Mouse (Mus musculus) lung, postnatal 4 days (tissue): ENCODE data around the gene Gng8.

ENCODE experiments used
- DNase-seq, 2 experiments: peaks; one replicate each; pipeline ENCODE4 v3.0.0; 2021

Gng8 gene

GRCm38 (mm10) chr7:16876608-16877007, 15.0 kb upstream of the Gng8 start:
- peak; percentile 44 to 74 for DNase-seq

- DNase-seq: no peak
Measured at GRCm38 (mm10) chr7:16877717-16878116, 13.9 kb upstream of the Gng8 start.

DNA sequence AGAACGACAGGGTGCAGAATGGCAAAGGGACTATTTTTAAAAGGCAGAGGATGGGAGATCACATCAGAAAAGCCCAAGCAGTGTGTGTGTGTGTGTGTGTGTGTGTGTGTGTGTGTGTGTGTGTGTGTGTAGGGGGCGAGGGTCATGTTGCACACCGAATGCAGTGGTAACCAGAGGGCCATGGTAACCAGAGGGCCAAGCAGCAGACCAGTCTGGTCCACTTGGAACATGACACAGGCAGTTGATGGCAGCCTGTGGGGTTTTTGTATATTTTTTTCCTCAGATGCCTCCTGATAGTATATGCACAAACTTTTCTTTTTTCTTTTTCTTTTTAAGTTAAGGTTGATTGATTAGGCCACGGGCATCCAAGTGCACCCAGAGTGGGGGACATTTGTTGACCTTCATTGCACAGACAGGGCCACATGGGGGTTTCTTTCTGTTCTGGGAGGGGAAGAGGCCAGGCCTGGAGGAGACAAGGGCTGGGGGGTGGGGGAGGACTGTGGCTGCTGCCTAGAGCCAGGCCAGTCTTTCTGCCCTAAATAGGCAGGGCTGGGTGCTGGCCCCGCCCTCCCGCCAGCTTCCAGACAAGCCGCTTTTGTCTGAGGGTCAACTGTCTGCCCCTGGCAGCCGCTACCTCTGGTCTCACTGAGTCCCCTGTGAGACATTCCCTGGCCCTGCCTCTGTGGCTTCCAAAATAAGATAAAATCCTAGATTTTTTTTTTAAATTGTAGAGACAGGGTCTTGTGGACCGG, 11.6 kb upstream of the Gng8 start:
- peak; percentile 54 to 86 for DNase-seq

DNA sequence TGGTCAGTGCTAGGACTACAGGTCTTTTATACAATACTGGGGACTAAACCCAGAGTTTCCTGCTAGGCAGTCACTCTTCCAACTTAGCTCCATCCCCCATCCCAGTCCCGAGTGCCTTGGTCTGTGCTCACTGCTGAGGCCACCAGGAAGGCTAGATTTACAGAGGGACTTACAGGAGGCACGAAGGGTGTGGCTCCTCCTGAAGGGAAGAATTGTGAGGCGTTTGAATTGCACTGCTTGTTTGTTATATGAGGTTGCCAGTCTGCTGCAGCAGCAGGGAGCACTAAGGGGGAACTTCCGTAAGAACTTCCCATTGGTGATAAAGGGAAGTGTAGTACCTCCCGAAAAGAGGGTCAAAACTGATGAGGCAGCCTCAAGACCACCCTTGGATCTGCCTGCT, 11.0 kb upstream of the Gng8 start:
- DNase-seq: no peak

DNA sequence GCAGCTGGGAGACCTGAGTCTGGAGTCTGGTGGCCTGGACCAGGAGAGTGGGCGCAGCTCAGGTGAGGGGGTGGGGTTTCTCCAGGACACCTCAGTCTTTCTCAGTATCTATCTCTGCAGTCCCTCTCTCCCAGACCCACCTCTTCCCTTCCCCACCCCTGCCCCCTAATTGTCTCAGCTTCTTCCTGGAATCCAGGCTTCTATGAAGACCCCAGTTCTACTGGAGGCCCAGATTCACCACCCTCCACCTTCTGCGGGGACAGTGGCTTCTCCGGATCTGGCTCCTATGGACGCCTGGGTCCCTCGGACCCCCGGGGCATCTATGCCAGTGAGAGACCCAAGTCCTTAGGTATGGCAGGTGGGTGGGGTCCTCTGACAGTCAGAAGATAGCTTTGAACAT, 8.4 kb upstream of the Gng8 start:
- DNase-seq: no peak

- DNase-seq: no peak
Measured at GRCm38 (mm10) chr7:16884334-16884733, 7.3 kb upstream of the Gng8 start.

GRCm38 (mm10) chr7:16885271-16885776, 6.3 kb upstream of the Gng8 start:
- peak in 1 of 2 experiments; percentile 53 for DNase-seq

GRCm38 (mm10) chr7:16885905-16886304, 5.7 kb upstream of the Gng8 start:
- DNase-seq: no peak

DNA sequence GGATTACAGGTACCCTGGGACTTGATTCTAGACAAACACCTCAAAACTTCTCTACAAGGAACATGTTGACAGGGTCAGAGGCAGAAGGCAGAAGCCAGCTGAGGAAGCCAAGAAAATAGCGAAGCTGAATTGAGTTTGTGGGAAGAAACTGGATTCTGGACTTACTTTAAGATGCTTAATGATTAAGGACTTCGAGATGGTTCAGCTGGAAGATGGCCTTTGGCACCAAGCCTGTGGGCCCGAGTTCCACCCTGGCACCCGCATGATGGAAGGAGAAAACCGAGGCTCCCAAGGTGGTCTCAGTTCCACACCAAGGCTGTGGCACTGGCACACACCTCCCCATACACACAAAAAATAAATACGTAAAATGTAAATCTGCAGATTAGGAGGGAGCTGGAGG, 1.1 kb upstream of the Gng8 start:
- peak in 1 of 2 experiments; percentile 77 for DNase-seq

DNA sequence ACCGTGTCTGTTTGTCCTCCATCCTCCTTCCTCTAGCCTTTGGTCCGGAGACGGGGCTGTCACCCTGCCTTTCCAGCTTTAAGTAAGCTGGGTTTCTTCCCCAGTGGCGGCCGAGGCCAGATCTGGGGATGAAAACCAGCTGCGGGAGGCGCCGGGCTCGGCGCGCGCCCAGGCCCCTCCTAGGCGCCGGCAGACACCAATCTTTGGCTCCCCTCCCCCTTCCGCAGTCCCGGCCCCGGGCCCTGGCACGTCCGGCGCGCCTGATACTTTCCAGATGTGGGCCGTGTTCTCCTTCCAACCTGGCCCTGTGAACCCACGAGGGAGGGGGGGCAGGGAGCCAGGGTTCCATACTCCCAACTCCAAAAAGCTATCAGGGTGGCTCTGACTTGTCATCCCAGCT, 642 bp upstream of the Gng8 start:
- peak; percentile 85 to 94 for DNase-seq

GRCm38 (mm10) chr7:16892352-16892730, 755 bp downstream of the Gng8 start:
- no peak for DNase-seq

DNA sequence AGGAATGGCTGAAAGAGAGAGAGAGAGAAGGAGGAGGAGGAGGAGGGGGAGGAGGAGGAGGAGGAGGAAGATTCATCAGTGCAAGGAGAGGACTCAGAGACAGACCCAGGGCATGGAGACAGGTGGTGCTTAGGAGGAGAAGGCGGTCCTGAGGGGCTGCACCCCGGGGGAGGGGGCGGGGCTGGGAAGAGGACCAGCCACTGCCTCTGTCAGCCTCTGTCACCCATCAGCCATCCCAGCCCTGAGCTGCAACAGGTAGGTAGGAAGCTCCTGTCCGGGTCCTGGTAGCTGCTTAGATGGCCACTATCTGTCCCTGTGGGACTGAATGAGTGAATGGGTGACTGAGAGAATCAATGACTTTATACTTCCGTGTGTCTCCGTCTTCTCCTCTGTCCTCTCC, 2.0 kb downstream of the Gng8 start:
- DNase-seq: no peak

DNA sequence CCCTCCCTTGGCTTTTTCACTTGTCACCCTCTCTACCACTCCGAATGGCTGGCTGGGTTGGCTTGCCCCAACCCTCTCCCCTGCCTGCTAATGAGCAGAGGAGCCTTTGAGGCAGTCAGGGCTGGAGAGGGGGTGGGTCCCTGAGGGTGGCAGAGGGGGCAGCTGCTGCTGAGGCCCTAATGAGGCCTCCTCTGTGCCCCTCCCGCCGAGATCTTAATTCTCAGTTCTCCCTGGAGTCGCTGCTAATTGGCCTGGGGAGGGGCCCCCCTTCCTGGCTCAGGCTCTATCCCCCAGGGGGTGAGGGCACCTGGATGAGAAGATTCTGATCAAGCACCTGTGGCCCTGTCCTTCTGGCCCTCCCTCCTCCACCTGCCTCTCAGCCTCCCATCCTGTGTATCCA, 2.7 kb downstream of the Gng8 start:
- no peak for DNase-seq

DNA sequence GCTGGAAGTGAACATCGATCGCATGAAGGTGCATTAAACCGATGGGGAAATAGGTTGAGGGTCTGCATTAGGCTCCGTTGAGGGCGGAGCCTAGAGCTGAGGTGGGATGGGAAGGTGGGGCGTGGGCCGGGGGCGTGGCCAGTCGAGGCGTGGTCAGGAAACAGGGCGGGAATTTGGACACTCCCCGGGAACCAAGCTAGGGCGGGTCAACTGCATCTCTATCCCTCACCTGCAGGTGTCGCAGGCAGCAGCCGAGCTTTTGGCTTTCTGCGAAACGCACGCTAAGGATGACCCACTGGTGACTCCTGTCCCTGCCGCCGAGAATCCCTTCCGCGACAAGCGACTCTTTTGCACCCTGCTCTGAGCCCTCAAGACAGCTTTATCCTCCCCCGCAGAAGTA, 3.4 kb downstream of the Gng8 start:
- peak; percentile 86 to 88 for DNase-seq

GRCm38 (mm10) chr7:16895511-16895910, 3.9 kb downstream of the Gng8 start:
- DNase-seq: no peak

DNA sequence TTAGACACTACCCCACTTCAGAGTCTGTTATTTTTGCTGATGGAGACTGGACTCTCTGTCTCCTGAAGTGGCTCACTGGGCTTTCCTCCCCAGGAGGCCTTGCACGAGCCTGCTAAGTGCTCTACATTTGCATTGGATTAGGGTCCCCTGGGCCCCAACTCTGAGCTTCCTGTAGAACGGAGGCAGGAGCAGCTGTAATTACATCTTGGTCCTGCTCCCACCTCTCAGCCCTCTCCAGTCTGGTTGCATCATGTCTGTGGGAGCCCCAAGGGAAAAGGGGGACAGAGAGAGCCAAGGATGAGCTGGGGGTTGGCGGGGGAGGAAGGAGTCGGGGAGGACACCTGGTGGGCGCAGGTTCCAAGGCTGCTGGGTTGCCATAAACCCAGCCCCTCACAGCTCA, 8.9 kb downstream of the Gng8 start:
- DNase-seq: no peak

DNA sequence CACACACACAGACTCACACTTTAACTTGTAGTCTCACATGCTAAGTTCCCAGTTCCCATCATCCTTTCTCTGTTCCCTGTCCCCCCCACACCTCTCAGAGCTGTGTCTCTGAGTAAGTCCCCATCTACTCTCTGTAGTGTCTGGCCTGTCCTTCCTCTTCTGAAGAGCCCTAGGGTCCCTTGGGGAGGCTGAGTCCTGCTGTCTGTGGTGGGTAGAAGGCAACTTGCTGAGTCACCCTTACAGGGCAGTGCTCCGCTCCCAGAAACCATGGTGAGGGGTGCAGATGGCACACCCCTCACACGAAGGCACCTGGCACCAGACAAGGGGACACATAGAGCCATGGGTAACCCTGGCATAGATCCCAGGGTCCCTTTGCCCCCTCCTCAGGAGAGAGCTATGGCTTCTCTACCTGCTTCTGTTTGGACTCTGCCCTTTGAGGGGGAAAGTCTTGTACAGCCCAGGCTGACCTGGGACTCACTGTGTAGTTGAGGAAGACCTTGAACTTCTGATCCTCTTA, 11.9 kb downstream of the Gng8 start:
- DNase-seq: peak in 1 of 2 experiments; percentile 17

GRCm38 (mm10) chr7:16904120-16904675, 12.6 kb downstream of the Gng8 start:
- DNase-seq: peak in 1 of 2 experiments; percentile 27

DNA sequence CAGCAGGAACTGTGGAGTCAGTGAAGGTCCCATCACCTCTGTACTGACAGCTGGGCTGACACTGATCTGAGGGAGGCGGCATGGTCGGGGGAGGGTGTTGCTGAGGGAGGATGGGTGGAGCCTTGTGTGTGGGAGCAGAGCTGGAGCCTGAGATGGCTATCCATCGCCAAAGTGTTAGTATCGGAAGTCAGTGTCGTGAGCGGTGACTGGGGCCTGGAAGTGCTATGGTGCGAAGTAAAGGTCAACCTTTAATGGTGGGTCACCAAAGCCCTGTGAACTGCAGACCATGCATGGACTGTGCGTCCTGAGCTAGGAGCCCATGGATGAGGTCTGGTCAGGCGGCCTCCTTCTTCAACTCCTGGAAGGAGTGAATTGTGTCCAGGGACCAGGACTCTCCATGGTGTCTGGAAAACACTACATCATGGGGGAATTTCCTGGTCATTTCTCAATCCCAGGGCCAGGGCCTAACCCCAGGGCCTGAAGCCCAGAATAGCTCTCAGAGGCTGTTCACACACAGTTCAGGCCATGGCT, 14.0 kb downstream of the Gng8 start:
- peak; percentile 54 to 55 for DNase-seq

DNA sequence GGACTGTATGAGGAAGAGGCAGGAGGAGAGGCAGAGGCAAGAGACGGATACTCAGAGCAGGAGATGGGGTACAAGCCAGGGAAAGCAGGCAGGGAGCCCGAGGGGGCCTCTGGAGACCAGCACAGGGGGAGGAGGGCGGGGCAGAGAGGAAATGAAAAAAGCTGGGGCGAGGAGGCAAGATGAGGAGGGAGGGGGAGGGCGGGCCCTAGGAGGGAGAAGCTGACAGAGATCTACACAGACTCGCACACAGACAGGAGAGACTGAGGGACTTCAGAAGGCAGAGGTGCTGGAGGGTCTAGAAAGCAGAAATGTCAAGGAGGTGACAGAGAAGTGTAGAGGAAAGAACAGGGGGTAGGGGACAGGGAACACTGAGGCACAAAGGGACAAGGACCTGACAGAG, 14.7 kb downstream of the Gng8 start, which contains the start of gene Ptgir:
Gene Ptgir (plus strand): TSS at position 210 of the 400 bp plus-strand sequence.
- DNase-seq: peak in 1 of 2 experiments; percentile 65

GRCm38 (mm10) chr7:16906889-16907559, 15.4 kb downstream of the Gng8 start:
- peak in 1 of 2 experiments; percentile 22 for DNase-seq

GRCm38 (mm10) chr7:16907842-16908241, 16.3 kb downstream of the Gng8 start:
- peak in 1 of 2 experiments; percentile 19 for DNase-seq

DNA sequence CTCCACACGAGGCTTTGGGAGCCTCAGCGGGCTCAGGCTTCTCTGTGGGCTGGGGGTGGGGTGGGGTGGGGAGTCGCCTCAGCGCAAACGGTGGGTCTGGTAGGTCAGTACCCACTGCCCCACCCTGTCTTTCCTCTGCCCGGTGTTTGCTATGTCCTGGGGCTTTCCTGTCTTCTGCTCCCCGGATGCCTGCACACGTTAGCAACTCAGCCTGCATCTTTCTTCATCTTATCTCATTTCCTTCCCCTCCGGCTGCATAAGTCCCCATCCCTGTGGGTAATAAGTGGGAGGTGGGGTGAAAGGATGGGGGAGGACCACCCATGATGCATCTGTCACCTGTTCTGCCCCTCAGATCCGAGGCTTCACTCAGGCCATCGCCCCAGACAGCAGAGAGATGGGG, 16.8 kb downstream of the Gng8 start:
- peak in 1 of 2 experiments; percentile 19 for DNase-seq
